Mouse (Mus musculus): ENCODE measurements at regions not wholly inside any gene's neighbourhood (a gene's known extent, or its start where the extent isn't known, plus 50 kb on each side); places are given as distances from the start of the nearest gene placed in this dataset.

- intact Hi-C loops (cut with DNase I), result no loop called here
- no peak for DNase-seq (ENCODE audit: extremely low spot score in 1 of 2, low spot score in 2 of 2)
- no peak for TF ChIP-seq CTCF (IDR thresholded peaks at IDR 0.05)
- Histone ChIP-seq H3K27ac (no peak overlapping the region), H3K4me3 (no peak overlapping the region)
Measured at GRCm38 (mm10) chr4:38749281-38749680, 700.8 kb upstream of the 1700009N14Rik start.

DNA sequence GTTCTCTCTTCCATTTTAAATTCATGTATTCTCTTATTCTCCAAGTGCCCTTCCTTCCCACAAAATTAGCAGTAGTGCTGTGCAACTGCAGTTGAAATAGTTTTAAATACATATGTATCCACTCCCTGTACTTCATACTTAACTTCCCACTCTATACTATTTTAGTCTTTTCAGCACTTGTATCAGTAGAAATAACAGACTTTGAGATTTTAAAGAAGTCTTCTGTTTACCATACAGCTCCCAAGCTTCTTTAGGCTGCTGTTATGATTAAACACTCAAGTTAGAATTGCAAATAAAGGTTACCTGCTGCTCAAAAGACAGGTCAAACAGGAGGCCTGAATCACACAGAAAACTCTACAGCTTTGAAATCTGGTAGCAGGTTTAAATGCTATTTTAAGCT, 665.1 kb upstream of the 1700009N14Rik start:
- no peak for DNase-seq (ENCODE audit: extremely low spot score in 1 of 2, low spot score in 2 of 2)
- H3K27ac ChIP-seq, result peak overlapping the region; percentile 70
- H3K4me3 ChIP-seq, result no peak overlapping the region
- no peak for TF ChIP-seq CTCF (IDR thresholded peaks at IDR 0.05)
- intact Hi-C loops (cut with DNase I), result loop anchor here (1.0 to 10.0 kb wide), 3 partner anchors 40 to 414 kb away; no protein-coding TSS in a partner anchor

GRCm38 (mm10) chr4:38825133-38825532, 625.0 kb upstream of the 1700009N14Rik start:
- H3K4me3 ChIP-seq, result no peak overlapping the region
- intact Hi-C loops (cut with DNase I), result loop anchor here (1.0 kb wide), 1 partner anchor 40 kb away; no protein-coding TSS in a partner anchor
- peak; percentile 10 to 12 for DNase-seq (ENCODE audit: extremely low spot score in 1 of 2, low spot score in 2 of 2)
- H3K27ac ChIP-seq, result peak overlapping the region; percentile 70
- TF ChIP-seq CTCF (IDR thresholded peaks at IDR 0.05), result no peak

GRCm38 (mm10) chr4:38848261-38848660, 601.8 kb upstream of the 1700009N14Rik start:
- Histone ChIP-seq H3K4me3 (no peak overlapping the region), H3K27ac (no peak overlapping the region)
- intact Hi-C loops (cut with DNase I), result no loop called here
- no peak for TF ChIP-seq CTCF (IDR thresholded peaks at IDR 0.05)
- no peak for DNase-seq (ENCODE audit: extremely low spot score in 1 of 2, low spot score in 2 of 2)

- intact Hi-C loops (cut with DNase I), result loop anchor here (5.0 to 10.0 kb wide), 2 partner anchors 280 to 343 kb away; no protein-coding TSS in a partner anchor
- no peak for TF ChIP-seq CTCF (IDR thresholded peaks at IDR 0.05)
- no peak overlapping the region for H3K27ac ChIP-seq
- no peak for DNase-seq (ENCODE audit: extremely low spot score in 1 of 2, low spot score in 2 of 2)
- H3K4me3 ChIP-seq, result no peak overlapping the region
Measured at GRCm38 (mm10) chr4:38854349-38854748, 595.7 kb upstream of the 1700009N14Rik start.

GRCm38 (mm10) chr4:38900565-38900964, 549.5 kb upstream of the 1700009N14Rik start:
- no peak for TF ChIP-seq CTCF (IDR thresholded peaks at IDR 0.05)
- Histone ChIP-seq H3K4me3 (no peak overlapping the region), H3K27ac (no peak overlapping the region)
- intact Hi-C loops (cut with DNase I), result no loop called here
- no peak for DNase-seq (ENCODE audit: extremely low spot score in 1 of 2, low spot score in 2 of 2)

- no peak overlapping the region for H3K27ac ChIP-seq
- no peak for TF ChIP-seq CTCF (IDR thresholded peaks at IDR 0.05)
- no peak overlapping the region for H3K4me3 ChIP-seq
- DNase-seq (ENCODE audit: extremely low spot score in 1 of 2, low spot score in 2 of 2), result no peak
- intact Hi-C loops (cut with DNase I), result no loop called here
Measured at GRCm38 (mm10) chr4:38926831-38927230, 523.3 kb upstream of the 1700009N14Rik start.

DNA sequence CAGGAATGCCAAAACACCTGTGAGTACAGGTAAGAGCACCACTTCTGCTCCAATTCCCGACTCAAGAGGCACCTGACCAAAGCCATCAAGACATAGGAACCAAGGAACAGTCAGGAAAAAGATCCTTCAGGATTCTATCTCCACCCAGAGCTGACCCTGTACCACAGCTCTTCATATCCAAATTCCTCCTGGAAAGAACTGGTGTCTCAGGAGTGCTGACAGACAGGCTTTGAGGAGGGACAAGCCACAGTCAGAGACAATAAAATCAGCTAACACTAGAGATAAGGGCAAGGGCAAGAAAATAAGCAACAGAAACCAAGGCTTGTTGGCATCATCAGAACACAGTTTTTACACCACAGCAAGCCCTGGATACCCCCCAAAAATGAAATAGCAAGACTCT, 496.5 kb upstream of the 1700009N14Rik start:
- Histone ChIP-seq H3K27ac (no peak overlapping the region), H3K4me3 (no peak overlapping the region)
- DNase-seq (ENCODE audit: extremely low spot score in 1 of 2, low spot score in 2 of 2), result no peak
- intact Hi-C loops (cut with DNase I), result no loop called here
- TF ChIP-seq CTCF (IDR thresholded peaks at IDR 0.05), result no peak

DNA sequence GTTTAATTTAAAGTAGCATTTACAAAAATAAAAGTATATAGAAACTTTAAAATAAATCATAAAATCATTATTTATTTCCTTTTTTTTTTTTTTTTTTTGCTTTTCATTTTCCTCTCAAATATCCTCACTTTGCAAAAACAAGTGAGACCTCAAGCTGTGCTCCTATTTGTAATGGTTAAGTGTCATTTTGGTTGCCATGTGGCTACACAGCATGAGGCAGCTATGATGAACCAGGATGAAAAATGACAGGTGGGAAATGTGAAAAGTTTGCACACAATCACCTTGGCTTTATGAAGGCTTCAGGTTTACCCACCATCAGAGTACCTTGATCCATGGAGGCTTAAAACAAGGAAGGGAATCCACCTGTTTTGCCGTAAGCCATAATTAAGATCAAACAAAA, 454.9 kb upstream of the 1700009N14Rik start:
- no peak overlapping the region for H3K4me3 ChIP-seq
- intact Hi-C loops (cut with DNase I), result no loop called here
- DNase-seq (ENCODE audit: extremely low spot score in 1 of 2, low spot score in 2 of 2), result no peak
- no peak overlapping the region for H3K27ac ChIP-seq
- TF ChIP-seq CTCF (IDR thresholded peaks at IDR 0.05), result no peak
